Mouse (Mus musculus) heart, embryonic 15.5 days (tissue): Measurements from ENCODE around the gene Creb5. TPM values are rescaled to one million over a fixed set of nuclear protein-coding genes. Genes with fewer than 3 reads are reported as not detected.

Source experiments
- ATAC-seq: fragments of 200-750 bp; cut with Nextera tagmentation; replicated peaks from 2 replicates; pipeline ENCODE4 v1.8.0; 2017; ENCODE audit warnings: low read depth, moderate TSS enrichment; ENCODE audit not compliant: insufficient number of reproducible peaks, insufficient read depth, low FRiP score
- H3K27ac ChIP-seq: fragments of 300-500 bp; sonication (generic); 2 replicates; pipeline ENCODE4 v1.5.1; 2015; ENCODE audit warnings: mild to moderate bottlenecking, inconsistent platforms
- H3K27me3 ChIP-seq: fragments of 300-500 bp; sonication (generic); 2 replicates; pipeline ENCODE4 v1.6.1; 2015; ENCODE audit warnings: inconsistent platforms
- H3K36me3 ChIP-seq: fragments of 300-500 bp; sonication (generic); 2 replicates; pipeline ENCODE4 v1.6.1; 2015; ENCODE audit warnings: mild to moderate bottlenecking, inconsistent platforms
- H3K4me1 ChIP-seq: fragments of 300-500 bp; sonication (generic); replicated peaks from 2 replicates; pipeline ENCODE4 v1.6.1; 2015; ENCODE audit warnings: inconsistent platforms
- H3K4me2 ChIP-seq: fragments of 300-500 bp; sonication (generic); 2 replicates; pipeline ENCODE4 v1.6.1; 2015; ENCODE audit warnings: inconsistent platforms, mild to moderate bottlenecking, moderate library complexity
- H3K4me3 ChIP-seq: fragments of 300-500 bp; sonication (generic); 2 replicates; pipeline ENCODE4 v1.5.1; 2015; ENCODE audit warnings: mild to moderate bottlenecking, inconsistent platforms
- H3K9ac ChIP-seq: fragments of 300-500 bp; sonication (generic); 2 replicates; pipeline ENCODE4 v1.6.1; 2015; ENCODE audit warnings: mild to moderate bottlenecking, inconsistent platforms
- H3K9me3 ChIP-seq: fragments of 300-500 bp; sonication (generic); replicated peaks from 2 replicates; pipeline ENCODE4 v1.6.1; 2016; ENCODE audit warnings: inconsistent platforms
- WGBS: fragments of 180-500 bp; shearing (Covaris S2); methylation state at CpG from one replicate; pipeline ENCODE4 v1.1.7; 2015; ENCODE audit warnings: mixed read lengths; 5-methylcytosine and 5-hydroxymethylcytosine counted together
- polyA plus RNA-seq: library from polyadenylated mRNA; unstranded; fragments of >200 nt; fragmentation: Nextera tagmentation; extraction: Ambion mirVana; gene quantifications from 2 replicates; pipeline ENCODE4 v1.2.1, GENCODE M21; 2015

The Creb5 gene
- polyA plus RNA-seq, 1 experiment from 2014 or later: 30.9 TPM

- Histone ChIP-seq H3K27ac (no peak overlapping the region), H3K4me2 (no peak overlapping the region), H3K27me3 (no peaks in the 10 kb centered on the region), H3K9ac (no peak overlapping the region), H3K4me3 (no peak overlapping the region), H3K9me3 (no peaks in the 10 kb centered on the region), H3K4me1 (no peaks in the 10 kb centered on the region), H3K36me3 (no peaks in the 10 kb centered on the region)
- WGBS: 93% methylated on average over 7 of the region's 7 CpGs
- no peak for ATAC-seq
Measured at GRCm38 (mm10) chr6:53635453-53635852, 348.4 kb downstream of the Creb5 start.

- H3K27me3 ChIP-seq: no peaks in the 10 kb centered on the region
- H3K36me3 ChIP-seq: no peaks in the 10 kb centered on the region
- H3K27ac ChIP-seq: no peak overlapping the region
- 82% methylated on average over 13 of the region's 13 CpGs for WGBS
- no peaks in the 10 kb centered on the region for H3K4me1 ChIP-seq
- no peak for ATAC-seq
- H3K4me2 ChIP-seq: no peak overlapping the region
- no peaks in the 10 kb centered on the region for H3K9me3 ChIP-seq
- H3K9ac ChIP-seq: no peak overlapping the region
- no peak overlapping the region for H3K4me3 ChIP-seq
Measured at GRCm38 (mm10) chr6:53637356-53638351, 350.6 kb downstream of the Creb5 start.

DNA sequence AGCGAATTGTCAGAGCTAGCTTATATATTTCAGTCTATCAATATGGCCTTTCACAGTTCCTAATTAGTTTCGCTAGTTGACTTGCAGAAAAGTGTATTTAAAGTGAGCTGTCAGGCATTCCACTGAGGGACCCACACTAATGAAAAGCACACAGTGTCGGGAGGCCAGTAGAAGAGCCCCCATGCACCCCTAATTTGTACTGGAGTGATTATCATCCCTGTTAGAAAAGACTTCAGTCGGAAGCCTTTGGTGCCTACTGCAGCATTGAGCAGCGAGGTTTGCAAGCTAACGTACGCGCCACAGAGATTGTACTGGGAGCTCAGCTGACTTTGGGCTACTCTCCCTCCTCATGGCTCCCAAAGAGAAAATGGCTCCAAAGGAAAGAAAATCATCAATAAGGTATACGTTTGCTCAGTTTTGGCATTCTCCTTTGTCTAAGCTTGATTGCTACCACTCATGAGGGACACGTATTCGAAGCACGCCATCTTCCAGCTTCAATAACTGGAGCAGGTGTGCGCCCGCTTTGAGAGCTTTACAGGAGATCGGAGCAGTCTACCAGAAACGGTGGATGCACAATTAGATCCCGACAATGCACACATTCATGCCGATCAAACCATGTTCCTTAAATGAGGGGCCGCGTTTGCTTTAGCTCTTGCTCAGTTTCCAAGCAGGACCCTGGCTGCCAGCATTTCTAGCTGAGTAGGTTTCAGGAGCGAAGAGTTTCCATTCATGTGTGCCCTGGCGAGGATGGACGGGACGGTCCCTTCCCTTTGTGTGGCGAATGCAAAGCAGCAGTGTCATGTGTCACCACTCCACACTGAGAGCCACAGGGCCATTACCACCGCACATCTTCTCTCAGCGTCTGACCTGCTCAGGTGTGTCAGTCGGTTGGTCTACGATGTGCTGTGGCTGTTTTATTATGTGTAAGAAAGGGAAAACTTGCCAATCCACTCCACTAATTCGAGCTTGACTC, 354.8 kb downstream of the Creb5 start:
- H3K27me3 ChIP-seq: no peaks in the 10 kb centered on the region
- ATAC-seq: no peak
- WGBS: 88% methylated on average over 30 of the region's 30 CpGs
- H3K4me2 ChIP-seq: no peak overlapping the region
- H3K4me3 ChIP-seq: no peak overlapping the region
- no peak overlapping the region for H3K9ac ChIP-seq
- no peak overlapping the region for H3K27ac ChIP-seq
- peaks cover 5% of the 10 kb centered on the region; the same call in 1 of the 2 replicates for H3K4me1 ChIP-seq
- no peaks in the 10 kb centered on the region for H3K9me3 ChIP-seq
- no peaks in the 10 kb centered on the region for H3K36me3 ChIP-seq

DNA sequence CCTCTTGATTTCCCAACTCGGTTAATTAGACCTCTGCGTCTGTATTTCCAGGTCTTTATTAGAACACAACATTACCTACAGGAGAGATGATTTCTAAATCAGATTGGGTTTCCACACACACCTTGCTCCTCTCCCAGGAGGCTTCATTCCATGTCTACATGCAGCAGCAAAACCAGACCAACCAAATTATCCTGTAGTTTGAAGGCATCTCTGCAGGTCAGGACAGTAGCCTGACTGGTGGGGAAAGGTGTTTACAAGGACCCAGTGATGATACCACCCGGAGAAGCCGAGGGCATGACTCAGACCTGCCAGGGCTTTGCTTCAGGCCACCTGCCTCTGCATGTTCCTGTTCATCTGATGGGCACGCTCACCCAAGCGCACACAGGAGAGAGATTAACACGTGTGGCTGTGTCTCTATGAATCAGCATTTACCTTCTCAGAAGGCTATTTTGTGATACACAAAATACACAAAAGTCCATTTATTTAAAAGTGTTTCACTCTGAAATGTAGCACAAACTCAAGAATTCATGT, 355.8 kb downstream of the Creb5 start:
- H3K9me3 ChIP-seq: no peaks in the 10 kb centered on the region
- no peak overlapping the region for H3K4me3 ChIP-seq
- H3K4me1 ChIP-seq: peaks cover 5% of the 10 kb centered on the region; the same call in 1 of the 2 replicates
- H3K27ac ChIP-seq: no peak overlapping the region
- 82% methylated on average over 7 of the region's 7 CpGs for WGBS
- ATAC-seq: no peak
- H3K9ac ChIP-seq: no peak overlapping the region
- H3K36me3 ChIP-seq: no peaks in the 10 kb centered on the region
- H3K27me3 ChIP-seq: no peaks in the 10 kb centered on the region
- no peak overlapping the region for H3K4me2 ChIP-seq

- Histone ChIP-seq H3K9ac (no peak overlapping the region), H3K36me3 (no peaks in the 10 kb centered on the region), H3K4me3 (no peak overlapping the region), H3K27ac (no peak overlapping the region), H3K9me3 (no peaks in the 10 kb centered on the region), H3K27me3 (no peaks in the 10 kb centered on the region), H3K4me1 (peaks cover 5% of the 10 kb centered on the region; the same call in 1 of the 2 replicates), H3K4me2 (no peak overlapping the region)
- 68% methylated on average over 5 of the region's 5 CpGs for WGBS
- ATAC-seq: no peak
Measured at GRCm38 (mm10) chr6:53643481-53643880, 356.4 kb downstream of the Creb5 start.

GRCm38 (mm10) chr6:53644056-53644455, 357.0 kb downstream of the Creb5 start:
- H3K4me1 ChIP-seq: peaks cover 5% of the 10 kb centered on the region; the same call in 1 of the 2 replicates
- 82% methylated on average over 6 of the region's 6 CpGs for WGBS
- no peaks in the 10 kb centered on the region for H3K36me3 ChIP-seq
- H3K9me3 ChIP-seq: no peaks in the 10 kb centered on the region
- H3K27ac ChIP-seq: no peak overlapping the region
- ATAC-seq: no peak
- no peak overlapping the region for H3K4me2 ChIP-seq
- no peak overlapping the region for H3K4me3 ChIP-seq
- no peak overlapping the region for H3K9ac ChIP-seq
- H3K27me3 ChIP-seq: no peaks in the 10 kb centered on the region

GRCm38 (mm10) chr6:53644971-53645370, 357.9 kb downstream of the Creb5 start:
- Histone ChIP-seq H3K9me3 (no peaks in the 10 kb centered on the region), H3K36me3 (no peaks in the 10 kb centered on the region), H3K27ac (no peak overlapping the region), H3K4me3 (no peak overlapping the region), H3K4me2 (no peak overlapping the region), H3K9ac (no peak overlapping the region), H3K27me3 (no peaks in the 10 kb centered on the region), H3K4me1 (peaks cover 5% of the 10 kb centered on the region; the same call in 1 of the 2 replicates)
- ATAC-seq: no peak
- 85% methylated on average over 7 of the region's 7 CpGs for WGBS

GRCm38 (mm10) chr6:53649782-53650181, 362.7 kb downstream of the Creb5 start:
- no peak overlapping the region for H3K9ac ChIP-seq
- no peak overlapping the region for H3K27ac ChIP-seq
- no peak for ATAC-seq
- H3K4me3 ChIP-seq: no peak overlapping the region
- H3K4me1 ChIP-seq: peaks cover 3% of the 10 kb centered on the region; the same call in 1 of the 2 replicates
- no peaks in the 10 kb centered on the region for H3K9me3 ChIP-seq
- no peaks in the 10 kb centered on the region for H3K36me3 ChIP-seq
- H3K4me2 ChIP-seq: no peak overlapping the region
- WGBS: 76% methylated on average over 1 of the region's 1 CpGs
- no peaks in the 10 kb centered on the region for H3K27me3 ChIP-seq

DNA sequence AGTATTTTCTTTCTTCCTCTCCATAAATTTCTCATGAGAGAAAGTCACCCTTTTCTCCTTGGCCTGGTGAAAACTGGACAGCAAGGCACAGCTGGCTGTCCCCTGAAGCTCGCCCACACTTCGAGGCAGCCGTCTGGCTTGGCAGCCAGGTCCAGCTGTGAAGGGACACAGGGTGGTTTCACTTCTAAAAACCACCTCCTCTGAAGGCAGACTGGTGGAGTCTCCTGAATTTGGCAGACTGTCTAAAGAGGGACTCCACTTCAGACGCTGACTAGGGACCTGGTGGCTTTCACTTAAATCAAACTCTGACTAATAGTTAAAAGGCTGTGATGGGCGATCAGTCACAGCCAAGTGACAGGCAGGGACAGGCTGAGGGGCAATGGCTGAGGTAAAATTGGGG, 365.6 kb downstream of the Creb5 start:
- Histone ChIP-seq H3K27ac (no peak overlapping the region), H3K9me3 (no peaks in the 10 kb centered on the region), H3K9ac (no peak overlapping the region), H3K36me3 (no peaks in the 10 kb centered on the region), H3K4me2 (no peak overlapping the region), H3K4me3 (no peak overlapping the region), H3K27me3 (no peaks in the 10 kb centered on the region), H3K4me1 (peaks cover 3% of the 10 kb centered on the region; the same call in 1 of the 2 replicates)
- 61% methylated on average over 5 of the region's 5 CpGs for WGBS
- ATAC-seq: no peak

- Histone ChIP-seq H3K4me2 (no peak overlapping the region), H3K9me3 (no peaks in the 10 kb centered on the region), H3K36me3 (no peaks in the 10 kb centered on the region), H3K27ac (no peak overlapping the region), H3K9ac (no peak overlapping the region), H3K27me3 (no peaks in the 10 kb centered on the region), H3K4me1 (peaks cover 3% of the 10 kb centered on the region; the same call in 1 of the 2 replicates), H3K4me3 (no peak overlapping the region)
- no peak for ATAC-seq
- 67% methylated on average over 8 of the region's 8 CpGs for WGBS
Measured at GRCm38 (mm10) chr6:53653706-53654360, 366.8 kb downstream of the Creb5 start.
